Mouse (Mus musculus) spleen, adult 2 months (tissue): ENCODE results near the gene Gpr108.
"Not testable (repeated sequence)": the region's sequence is repeated elsewhere in the genome, so short reads cannot be mapped to it uniquely, and the experiment has no call there.

ENCODE experiments used
- CTCF ChIP-seq: fragments of 200-500 bp; IDR thresholded peaks from 2 replicates; pipeline ENCODE4 v1.5.1; 2011; ENCODE audit warnings: mild to moderate bottlenecking, inconsistent platforms; ENCODE audit not compliant: insufficient read depth, insufficient read length, insufficient replicate concordance; ENCODE audit errors: extremely low read depth
- POLR2A ChIP-seq: fragments of 200-500 bp; IDR thresholded peaks from 2 replicates; pipeline ENCODE4 v1.6.1; 2011; ENCODE audit warnings: low read depth, low read length, inconsistent platforms

DNA sequence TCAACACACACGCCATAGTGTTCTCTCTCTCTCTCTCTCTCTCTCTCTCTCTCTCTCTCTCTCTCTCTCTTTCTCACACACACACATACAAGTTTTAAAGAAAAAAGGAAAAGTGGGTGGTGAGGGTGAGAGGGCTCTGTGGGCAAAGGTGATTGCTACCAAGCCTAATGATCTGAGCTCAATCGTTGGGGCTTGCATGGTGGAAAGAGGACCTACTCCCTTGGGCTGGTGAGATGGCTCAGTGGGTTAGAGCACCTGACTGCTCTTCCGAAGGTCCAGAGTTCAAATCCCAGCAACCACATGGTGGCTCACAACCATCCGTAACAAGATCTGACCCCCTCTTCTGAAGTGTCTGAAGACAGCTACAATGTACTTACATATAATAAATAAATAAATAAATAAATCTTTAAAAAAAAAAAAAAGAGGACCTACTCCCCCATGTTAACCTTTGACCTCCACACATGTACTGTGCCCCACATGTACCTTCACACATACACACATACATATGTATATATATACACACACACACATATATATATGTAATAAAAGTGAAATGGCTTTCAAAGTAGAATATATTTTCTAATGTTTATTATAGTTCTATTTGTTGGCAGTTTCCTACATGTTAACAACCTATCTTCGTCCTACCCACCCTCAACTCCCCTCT lies 29.5 kb upstream of the Gpr108 start:
- not testable (repeated sequence) for TF ChIP-seq CTCF, POLR2A
